Mouse (Mus musculus): ENCODE results near the gene Il13ra1. TPM values are rescaled to one million over a fixed set of nuclear protein-coding genes. Genes with fewer than 3 reads are reported as not detected.
A peak's percentile ranks its signal among the peaks of the same experiment; 100 is the strongest.

Gene Il13ra1
- total and polyA plus RNA-seq, 3 experiments = not detected

DNA sequence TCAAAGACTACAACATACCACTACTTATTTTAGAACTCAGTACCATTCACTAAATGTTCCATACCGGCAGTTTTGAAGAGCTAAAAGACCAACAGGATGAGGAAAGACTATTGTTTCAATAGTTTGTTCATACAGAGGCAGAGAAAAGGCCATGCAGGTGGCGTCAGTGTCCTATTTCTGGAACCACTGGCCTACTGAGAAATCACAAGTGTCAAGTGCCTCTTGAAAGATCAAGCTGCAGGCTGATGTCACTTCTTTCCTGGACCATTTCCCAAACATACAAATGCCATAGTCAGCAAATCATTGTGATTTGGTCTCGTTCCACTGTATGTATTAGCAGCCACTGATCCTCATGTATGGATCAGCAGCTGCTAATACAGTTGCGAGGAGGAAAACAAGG is 34.8 kb downstream of the Il13ra1 start:
- no peak overlapping the region for H3K4me3 ChIP-seq (ENCODE audit: control insufficient read depth in 1 of 2, insufficient read depth in 1 of 2, low read depth in 2 of 2, low read length in 2 of 2)
- no peaks in the 10 kb centered on the region for H3K4me1 ChIP-seq (ENCODE audit: control insufficient read depth in 1 of 2, insufficient read depth in 2 of 2, low read length in 2 of 2)
- H3K9ac ChIP-seq (ENCODE audit: control insufficient read depth, low read depth, low read length, poor library complexity, severe bottlenecking) = no peak overlapping the region
- TF ChIP-seq RCOR1 (IDR thresholded peaks at IDR 0.05; ENCODE audit: low read depth, low read length) = no peak
- no peak for TF ChIP-seq ZNF384 (IDR thresholded peaks at IDR 0.05; ENCODE audit: low read depth, low read length)
- no peak for TF ChIP-seq POLR2AphosphoS5 (IDR thresholded peaks at IDR 0.05; ENCODE audit: borderline replicate concordance, low read depth, low read length)
- no peak for TF ChIP-seq SMC3 (IDR thresholded peaks at IDR 0.05; ENCODE audit: low read depth, low read length)
- TF ChIP-seq MAZ (IDR thresholded peaks at IDR 0.05; ENCODE audit: low read depth, low read length) = no peak
- no peak for TF ChIP-seq ZMIZ1 (IDR thresholded peaks at IDR 0.05; ENCODE audit: low read depth, low read length)
- TF ChIP-seq NRF1 (IDR thresholded peaks at IDR 0.05; ENCODE audit: insufficient read depth, low read depth, low read length, poor library complexity, severe bottlenecking) = no peak
- TF ChIP-seq TCF12 (IDR thresholded peaks at IDR 0.05; ENCODE audit: low read depth, low read length) = no peak
- no peak for TF ChIP-seq MEF2A (IDR thresholded peaks at IDR 0.05; ENCODE audit: extremely low read depth, insufficient replicate concordance, low read depth, low read length, poor library complexity, severe bottlenecking)
- TF ChIP-seq HCFC1 (IDR thresholded peaks at IDR 0.05; ENCODE audit: low read depth, low read length) = no peak
- TF ChIP-seq TAL1 (IDR thresholded peaks at IDR 0.05; ENCODE audit: low read length) = no peak
- TF ChIP-seq MYB (IDR thresholded peaks at IDR 0.05; ENCODE audit: low read depth, low read length) = no peak
- TF ChIP-seq CHD2 (IDR thresholded peaks at IDR 0.05; ENCODE audit: low read length) = no peak
- no peak for TF ChIP-seq CTCF (IDR thresholded peaks at IDR 0.05 in 2 of 3, conservative IDR thresholded peaks at IDR 0.05 in 1 of 3; ENCODE audit: control insufficient read depth in 1 of 3, insufficient read depth in 1 of 3, low read depth in 2 of 3, low read length in 3 of 3, poor library complexity in 1 of 3, severe bottlenecking in 1 of 3)
- no peak for TF ChIP-seq UBTF (IDR thresholded peaks at IDR 0.05; ENCODE audit: borderline replicate concordance, insufficient read depth, low read depth, low read length)
- no peak for TF ChIP-seq SIN3A (IDR thresholded peaks at IDR 0.05; ENCODE audit: low read length)
- H3K79me2 ChIP-seq (ENCODE audit: control insufficient read depth, insufficient read depth, low read length, poor library complexity) = no peaks in the 10 kb centered on the region
- no peak overlapping the region for H3K27ac ChIP-seq (ENCODE audit: control insufficient read depth, low read depth, low read length)
- H3K9me3 ChIP-seq (replicated peaks; ENCODE audit: insufficient read depth, low read length) = no peaks in the 10 kb centered on the region
- H3K27me3 ChIP-seq (ENCODE audit: control insufficient read depth in 1 of 2, insufficient read depth in 2 of 2, low read length in 2 of 2) = no peaks in the 10 kb centered on the region
- no peaks in the 10 kb centered on the region for H3K36me3 ChIP-seq (ENCODE audit: control insufficient read depth in 1 of 2, insufficient read depth in 2 of 2, low read length in 2 of 2)
- DNase-seq (ENCODE audit: low read depth, low spot score) = no peak

DNA sequence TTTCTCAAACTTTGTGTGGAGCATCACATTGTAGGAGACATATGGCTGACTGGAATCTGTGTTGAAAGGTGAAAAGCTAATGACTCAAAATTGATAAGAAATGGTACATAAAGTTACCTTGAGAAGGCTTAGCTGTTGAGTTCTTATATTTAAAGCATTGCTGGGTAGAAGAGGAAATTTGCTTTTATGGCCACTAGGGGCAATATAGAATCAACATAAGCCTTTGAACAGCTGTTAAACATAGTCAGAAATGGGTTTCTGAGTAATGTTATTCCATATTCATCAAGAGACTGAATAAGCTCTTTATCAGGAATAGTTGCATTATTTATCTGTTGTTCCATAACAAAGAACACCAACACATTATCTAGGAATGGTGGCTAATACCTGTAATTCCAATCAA is 38.2 kb downstream of the Il13ra1 start:
- Histone ChIP-seq H3K79me2 (ENCODE audit: control insufficient read depth, insufficient read depth, low read length, poor library complexity) (no peaks in the 10 kb centered on the region), H3K36me3 (ENCODE audit: control insufficient read depth in 1 of 2, insufficient read depth in 2 of 2, low read length in 2 of 2) (no peaks in the 10 kb centered on the region), H3K27me3 (ENCODE audit: control insufficient read depth in 1 of 2, insufficient read depth in 2 of 2, low read length in 2 of 2) (no peaks in the 10 kb centered on the region), H3K9me3 (replicated peaks; ENCODE audit: insufficient read depth, low read length) (no peaks in the 10 kb centered on the region), H3K27ac (ENCODE audit: control insufficient read depth, low read depth, low read length) (no peak overlapping the region), H3K9ac (ENCODE audit: control insufficient read depth, low read depth, low read length, poor library complexity, severe bottlenecking) (no peak overlapping the region), H3K4me3 (ENCODE audit: control insufficient read depth in 1 of 2, insufficient read depth in 1 of 2, low read depth in 2 of 2, low read length in 2 of 2) (no peak overlapping the region), H3K4me1 (ENCODE audit: control insufficient read depth in 1 of 2, insufficient read depth in 2 of 2, low read length in 2 of 2) (no peaks in the 10 kb centered on the region)
- peak in 1 of 3 experiments; percentile 31; a peak in 2 of 6 replicates for TF ChIP-seq CTCF (IDR thresholded peaks at IDR 0.05 in 2 of 3, conservative IDR thresholded peaks at IDR 0.05 in 1 of 3; ENCODE audit: control insufficient read depth in 1 of 3, insufficient read depth in 1 of 3, low read depth in 2 of 3, low read length in 3 of 3, poor library complexity in 1 of 3, severe bottlenecking in 1 of 3)
- no peak for TF ChIP-seq GATA1 (IDR thresholded peaks at IDR 0.05; ENCODE audit: low read depth, low read length)
- TF ChIP-seq ZC3H11A (IDR thresholded peaks at IDR 0.05; ENCODE audit: low read depth, low read length) = no peak
- no peak for TF ChIP-seq USF1 (IDR thresholded peaks at IDR 0.05; ENCODE audit: low read depth, low read length)
- peak; percentile 11 for DNase-seq (ENCODE audit: low read depth, low spot score)

Data from MEL (cell line).